Mouse (Mus musculus): ENCODE data around the gene Asz1.

The Asz1 gene

DNA sequence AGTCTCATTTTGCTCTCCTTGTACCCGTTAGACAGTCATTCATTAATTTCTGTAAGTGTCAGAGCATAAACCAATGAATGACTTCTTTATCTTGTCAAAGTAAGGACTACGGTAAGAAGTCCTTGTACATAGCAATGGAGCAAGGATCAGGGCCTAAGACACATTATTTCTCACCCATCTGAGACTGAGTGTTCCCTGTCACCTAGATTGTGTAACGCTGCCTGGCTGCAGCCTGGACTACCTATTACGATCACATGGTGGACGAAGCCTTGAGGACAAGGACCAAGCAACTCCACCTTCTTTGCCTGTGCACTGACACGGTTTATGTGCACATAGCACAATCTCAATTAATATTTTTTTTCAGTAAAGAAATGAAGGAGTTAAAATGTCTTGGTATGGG lies 106.8 kb downstream of the Asz1 start:
- no peak for DNase-seq

All from lung, postnatal 36 days (tissue).